8 mouse cellular contexts compared by ENCODE assay signal in genomic region chr7:79313519-79314059, GRCm38 (mm10). TPM values are rescaled to one million over a fixed set of nuclear protein-coding genes. Genes with fewer than 3 reads are reported as not detected.
DNase-seq lines count a peak whose midpoint lies in the region; ATAC-seq lines count a peak whose summit lies in the region.

No protein-coding gene starts in this region.

- WGBS in midbrain, embryonic 12.5 days: 83% methylated on average over 12 of the region's 12 CpGs
- WGBS in midbrain, embryonic 10.5 days: 83% methylated on average over 12 of the region's 12 CpGs
- WGBS in embryonic facial prominence, embryonic 15.5 days: 38% methylated on average over 12 of the region's 12 CpGs
- 22% methylated on average over 12 of the region's 12 CpGs for WGBS in stomach, embryonic 15.5 days

- H3K36me3 ChIP-seq in midbrain, embryonic 12.5 days: no peaks in the 10 kb centered on the region
- no peaks in the 10 kb centered on the region for H3K36me3 ChIP-seq in midbrain, embryonic 10.5 days
- no peaks in the 10 kb centered on the region for H3K36me3 ChIP-seq in embryonic facial prominence, embryonic 15.5 days
- no peaks in the 10 kb centered on the region for H3K36me3 ChIP-seq in stomach, embryonic 15.5 days

- H3K9me3 ChIP-seq in midbrain, embryonic 12.5 days: no peaks in the 10 kb centered on the region
- no peaks in the 10 kb centered on the region for H3K9me3 ChIP-seq in midbrain, embryonic 10.5 days (replicated peaks)
- H3K9me3 ChIP-seq in embryonic facial prominence, embryonic 15.5 days (replicated peaks): no peaks in the 10 kb centered on the region
- no peaks in the 10 kb centered on the region for H3K9me3 ChIP-seq in stomach, embryonic 15.5 days

- H3K4me3 ChIP-seq in midbrain, embryonic 12.5 days: no peak overlapping the region
- H3K4me3 ChIP-seq in midbrain, embryonic 10.5 days: no peak overlapping the region
- no peak overlapping the region for H3K4me3 ChIP-seq in embryonic facial prominence, embryonic 15.5 days (replicated peaks)
- H3K4me3 ChIP-seq in stomach, embryonic 15.5 days (replicated peaks): no peak overlapping the region

- H3K9ac ChIP-seq in midbrain, embryonic 12.5 days (replicated peaks): no peak overlapping the region
- no peak overlapping the region for H3K9ac ChIP-seq in embryonic facial prominence, embryonic 15.5 days
- no peak overlapping the region for H3K9ac ChIP-seq in stomach, embryonic 15.5 days

- H3K27me3 ChIP-seq in midbrain, embryonic 12.5 days: no peaks in the 10 kb centered on the region
- no peaks in the 10 kb centered on the region for H3K27me3 ChIP-seq in midbrain, embryonic 10.5 days (ENCODE audit: low read depth, poor library complexity, severe bottlenecking)
- no peaks in the 10 kb centered on the region for H3K27me3 ChIP-seq in embryonic facial prominence, embryonic 15.5 days
- H3K27me3 ChIP-seq in stomach, embryonic 15.5 days (replicated peaks): no peaks in the 10 kb centered on the region

- no peak overlapping the region for H3K4me2 ChIP-seq in midbrain, embryonic 12.5 days (replicated peaks)
- H3K4me2 ChIP-seq in embryonic facial prominence, embryonic 15.5 days (replicated peaks): no peak overlapping the region
- H3K4me2 ChIP-seq in stomach, embryonic 15.5 days: peak overlapping the region; percentile 21; the same call in 1 of the 2 replicates

- peaks cover 71% of the 10 kb centered on the region for H3K4me1 ChIP-seq in midbrain, embryonic 12.5 days
- H3K4me1 ChIP-seq in midbrain, embryonic 10.5 days: peaks cover 94% of the 10 kb centered on the region
- peaks cover 91% of the 10 kb centered on the region for H3K4me1 ChIP-seq in embryonic facial prominence, embryonic 15.5 days
- H3K4me1 ChIP-seq in stomach, embryonic 15.5 days: peaks cover 56% of the 10 kb centered on the region

- ATAC-seq in midbrain, embryonic 12.5 days (ENCODE audit: low FRiP score, low read depth): no peak
- no peak for ATAC-seq in embryonic facial prominence, embryonic 15.5 days (ENCODE audit: insufficient number of reproducible peaks, low FRiP score, low TSS enrichment, low read depth)
- 0 out of 2 replicates have a peak, but pooled peaks have one; percentile 15 for ATAC-seq in stomach, embryonic 15.5 days (ENCODE audit: insufficient read depth, low FRiP score, low read depth)
- ATAC-seq in cerebellum, adult (ENCODE audit: insufficient number of reproducible peaks, low FRiP score, low TSS enrichment): no peak

- H3K27ac ChIP-seq in midbrain, embryonic 12.5 days (replicated peaks): 0 out of 2 replicates have a peak overlapping the region, but pooled peaks have one; percentile 10
- no peak overlapping the region for H3K27ac ChIP-seq in midbrain, embryonic 10.5 days (replicated peaks)
- peak overlapping the region; percentile 93 for H3K27ac ChIP-seq in embryonic facial prominence, embryonic 15.5 days (replicated peaks)
- H3K27ac ChIP-seq in stomach, embryonic 15.5 days: peak overlapping the region; percentile 45

- no peak for DNase-seq in midbrain, embryonic 10.5 days (ENCODE audit: low spot score)
- DNase-seq in liver: peak; percentile 66
- DNase-seq in ovary, postnatal 14 days (ENCODE audit: low spot score): no peak
- no peak for DNase-seq in cerebellum, adult 8-10 months

RNA-seq across cellular contexts. Expression of gene Abhd2, which starts 40.6 kb away (rescaled TPM):
- polyA plus RNA-seq in midbrain, embryonic 12.5 days (2016; fragmentation: Nextera tagmentation; extraction: Ambion mirVana): 13.7 and 14.9 TPM in 2 replicates
- polyA plus RNA-seq in midbrain, embryonic 10.5 days (2016; fragmentation: Nextera tagmentation; extraction: Ambion mirVana): 6.8 and 8.7 TPM in 2 replicates
- polyA plus RNA-seq in embryonic facial prominence, embryonic 15.5 days (2015; fragmentation: Nextera tagmentation; extraction: Ambion mirVana): 12.8 and 13.6 TPM in 2 replicates
- 12.0 and 13.2 TPM in 2 replicates for polyA plus RNA-seq in stomach, embryonic 15.5 days (2015; fragmentation: Nextera tagmentation; extraction: Ambion mirVana)
